Mouse (Mus musculus) midbrain, embryonic 14.5 days (tissue): ENCODE measurements at regions not wholly inside any gene's neighbourhood (a gene's known extent, or its start where the extent isn't known, plus 50 kb on each side); places are given as distances from the start of the nearest gene placed in this dataset.

Source experiments
- ATAC-seq: fragments of 200-750 bp; cut with Nextera tagmentation; 2 replicates; pipeline ENCODE4 v1.8.0; 2017; ENCODE audit warnings: moderate number of reproducible peaks, moderate library complexity; ENCODE audit not compliant: low FRiP score, low TSS enrichment
- DNase-seq: peaks from one replicate; pipeline ENCODE4 v3.0.0-alpha.2; 2015
- H3K27ac ChIP-seq: fragments of 300-500 bp; sonication (generic); replicated peaks from 2 replicates; pipeline ENCODE4 v1.5.1; 2014; ENCODE audit warnings: mild to moderate bottlenecking, low read depth, low read length, moderate library complexity
- H3K27me3 ChIP-seq: fragments of 300-500 bp; sonication (generic); 2 replicates; pipeline ENCODE4 v1.6.1; 2014; ENCODE audit warnings: low read length, control low read depth, mixed read lengths; ENCODE audit not compliant: control insufficient read depth, insufficient read depth
- H3K36me3 ChIP-seq: fragments of 300-500 bp; sonication (generic); 2 replicates; pipeline ENCODE4 v1.6.1; 2014; ENCODE audit warnings: low read length, control low read depth; ENCODE audit not compliant: control insufficient read depth, insufficient read depth
- H3K4me1 ChIP-seq: fragments of 300-500 bp; sonication (generic); 2 replicates; pipeline ENCODE4 v1.6.1; 2014; ENCODE audit warnings: mild to moderate bottlenecking, antibody characterized with exemption, low read length, control low read depth; ENCODE audit not compliant: control insufficient read depth, insufficient read depth
- H3K4me2 ChIP-seq: fragments of 300-500 bp; sonication (generic); 2 replicates; pipeline ENCODE4 v1.6.1; 2014; ENCODE audit warnings: mild to moderate bottlenecking, low read length, moderate library complexity
- H3K4me3 ChIP-seq: fragments of 300-500 bp; sonication (generic); replicated peaks from 2 replicates; pipeline ENCODE4 v1.5.1; 2014; ENCODE audit warnings: low read depth, low read length
- H3K9ac ChIP-seq: fragments of 300-500 bp; sonication (generic); replicated peaks from 2 replicates; pipeline ENCODE4 v1.6.1; 2014; ENCODE audit warnings: mild to moderate bottlenecking, low read length, moderate library complexity
- H3K9me3 ChIP-seq: fragments of 300-500 bp; sonication (generic); 2 replicates; pipeline ENCODE4 v1.6.1; 2016; ENCODE audit warnings: low read length, control low read depth, mixed read lengths; ENCODE audit not compliant: control insufficient read depth
- WGBS: fragments of 180-500 bp; shearing (Covaris S2); extraction: QIAGEN DNeasy Blood & Tissue Kit; methylation state at CpG from one replicate; pipeline ENCODE4 v1.1.7; 2014; 5-methylcytosine and 5-hydroxymethylcytosine counted together

DNA sequence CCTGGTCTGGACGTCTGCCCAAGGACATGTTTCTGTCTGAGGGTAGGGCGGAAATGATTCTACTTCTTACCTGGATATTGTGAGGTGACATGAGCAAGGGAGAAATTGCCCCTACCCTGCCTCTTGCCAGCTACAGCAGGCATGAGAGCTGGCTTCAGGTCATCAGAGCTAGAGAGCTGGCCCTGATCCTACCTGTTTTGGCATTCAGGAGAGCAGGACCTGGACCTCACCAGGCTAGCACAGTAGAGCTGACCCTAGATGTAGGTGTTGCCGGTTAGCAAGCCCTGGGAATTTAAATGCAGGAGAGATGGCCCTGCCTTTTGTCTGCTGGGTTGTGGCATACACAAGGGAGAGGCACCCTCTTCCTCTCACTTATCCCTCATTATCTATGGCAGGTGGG is 287.5 kb upstream of the Arpp21 start:
- Histone ChIP-seq H3K4me1 (no peaks in the 10 kb centered on the region), H3K9ac (no peak overlapping the region), H3K36me3 (no peaks in the 10 kb centered on the region), H3K27me3 (no peaks in the 10 kb centered on the region), H3K4me2 (no peak overlapping the region), H3K4me3 (no peak overlapping the region), H3K27ac (no peak overlapping the region), H3K9me3 (no peaks in the 10 kb centered on the region)
- DNase-seq (no peak), ATAC-seq (no peak)
- 88% methylated on average over 3 of the region's 3 CpGs for WGBS

DNA sequence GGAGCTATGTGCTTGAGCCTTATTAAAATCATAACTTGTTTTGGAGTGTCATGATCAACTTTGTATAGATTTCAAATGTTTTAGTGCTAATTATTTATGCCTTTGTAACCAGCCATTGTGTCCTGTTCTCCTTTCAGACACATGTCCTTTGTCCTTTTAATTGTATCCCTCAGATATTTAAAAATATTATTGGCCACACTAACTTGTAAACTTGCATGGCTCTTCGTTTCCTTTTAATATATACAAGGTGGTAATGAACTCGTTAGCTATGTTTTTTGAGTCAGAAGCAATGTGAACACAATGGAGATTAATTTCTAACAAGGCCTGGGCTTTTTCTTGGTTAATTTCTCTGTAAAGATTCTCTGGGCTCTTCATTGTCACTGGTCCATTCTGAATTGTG is 275.0 kb upstream of the Arpp21 start:
- no peak for ATAC-seq
- Histone ChIP-seq H3K36me3 (no peaks in the 10 kb centered on the region), H3K9ac (no peak overlapping the region), H3K4me1 (no peaks in the 10 kb centered on the region), H3K27ac (no peak overlapping the region), H3K4me2 (no peak overlapping the region), H3K4me3 (no peak overlapping the region), H3K27me3 (no peaks in the 10 kb centered on the region), H3K9me3 (no peaks in the 10 kb centered on the region)
- DNase-seq: no peak
- WGBS: 73% methylated on average over 2 of the region's 2 CpGs

DNA sequence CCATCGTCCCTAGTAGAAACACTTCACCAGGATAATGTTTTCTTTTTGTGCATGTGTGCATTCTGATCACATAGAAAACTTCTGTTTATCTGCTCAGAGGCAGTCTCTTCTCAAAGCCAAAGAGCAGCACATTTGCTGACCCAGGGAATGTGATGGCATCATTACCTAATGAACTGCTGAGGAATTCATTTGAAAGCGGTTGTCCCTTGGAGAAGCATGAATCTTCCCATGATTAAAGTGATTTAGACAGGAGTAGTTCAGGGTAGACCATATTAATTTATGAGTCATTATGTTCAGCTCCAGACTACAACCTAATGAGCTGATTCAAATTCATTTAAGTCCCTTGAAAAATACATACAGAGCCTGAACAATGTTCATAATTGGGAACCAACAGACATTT is 271.1 kb upstream of the Arpp21 start:
- ATAC-seq: no peak
- Histone ChIP-seq H3K27me3 (no peaks in the 10 kb centered on the region), H3K4me2 (no peak overlapping the region), H3K27ac (no peak overlapping the region), H3K9ac (no peak overlapping the region), H3K4me3 (no peak overlapping the region), H3K36me3 (no peaks in the 10 kb centered on the region), H3K9me3 (no peaks in the 10 kb centered on the region), H3K4me1 (no peaks in the 10 kb centered on the region)
- no peak for DNase-seq
- 74% methylated on average over 2 of the region's 2 CpGs for WGBS

DNA sequence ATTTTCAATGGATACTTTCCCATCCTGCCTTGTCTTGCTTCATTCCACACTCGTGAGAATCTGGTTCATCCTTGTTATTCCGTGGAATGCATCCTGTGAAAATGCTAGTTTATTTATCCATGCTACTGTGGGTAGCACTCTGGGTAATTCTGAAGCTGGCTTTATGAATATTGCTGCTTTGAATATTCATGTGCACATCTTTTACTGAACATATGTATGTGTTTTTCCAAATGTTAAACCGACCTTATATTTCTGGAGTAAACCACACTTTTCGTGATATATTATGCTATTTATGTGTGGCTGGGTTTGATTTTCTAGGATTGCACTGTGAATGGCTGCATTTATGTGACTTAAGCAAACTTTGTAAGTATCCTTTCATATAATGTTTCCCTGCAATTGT is 262.9 kb upstream of the Arpp21 start:
- WGBS: 85% methylated on average over 4 of the region's 4 CpGs
- no peak overlapping the region for H3K9ac ChIP-seq
- no peaks in the 10 kb centered on the region for H3K36me3 ChIP-seq
- no peak for DNase-seq
- ATAC-seq: no peak
- no peaks in the 10 kb centered on the region for H3K27me3 ChIP-seq
- no peak overlapping the region for H3K27ac ChIP-seq
- no peaks in the 10 kb centered on the region for H3K9me3 ChIP-seq
- H3K4me3 ChIP-seq: no peak overlapping the region
- H3K4me1 ChIP-seq: no peaks in the 10 kb centered on the region
- no peak overlapping the region for H3K4me2 ChIP-seq

DNA sequence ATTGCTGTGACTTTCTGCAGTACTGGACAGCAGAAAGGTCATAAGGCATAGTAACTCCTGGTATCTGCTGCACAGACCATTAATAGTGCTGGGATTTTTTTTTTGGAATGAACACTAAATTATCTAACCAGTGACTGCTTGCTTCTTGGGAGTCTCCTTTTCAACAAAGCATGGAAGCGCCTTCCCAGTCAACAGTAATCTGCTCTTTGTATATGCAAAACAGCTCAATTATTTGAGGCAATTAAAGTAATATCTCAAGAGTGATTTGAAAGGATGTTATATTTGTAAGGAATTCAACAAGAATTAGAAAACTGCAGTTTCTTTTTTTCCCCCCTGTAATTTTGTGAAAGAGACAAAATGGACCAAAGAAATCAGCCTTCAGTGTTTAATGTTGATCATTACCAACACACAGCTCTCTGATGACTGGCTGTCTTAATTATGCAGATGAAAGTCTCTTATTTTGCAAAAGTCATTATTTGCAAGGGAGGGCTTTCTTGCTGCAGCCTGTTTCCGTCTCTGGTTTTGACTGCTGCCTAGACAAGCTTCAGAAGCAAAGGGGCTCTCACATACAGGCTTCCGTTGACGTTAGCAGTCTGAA is 260.3 kb upstream of the Arpp21 start:
- no peaks in the 10 kb centered on the region for H3K27me3 ChIP-seq
- H3K9me3 ChIP-seq: no peaks in the 10 kb centered on the region
- H3K4me3 ChIP-seq: no peak overlapping the region
- H3K4me2 ChIP-seq: no peak overlapping the region
- no peak overlapping the region for H3K27ac ChIP-seq
- H3K4me1 ChIP-seq: no peaks in the 10 kb centered on the region
- ATAC-seq: no peak
- no peak overlapping the region for H3K9ac ChIP-seq
- H3K36me3 ChIP-seq: no peaks in the 10 kb centered on the region
- DNase-seq: no peak
- 80% methylated on average over 4 of the region's 4 CpGs for WGBS

DNA sequence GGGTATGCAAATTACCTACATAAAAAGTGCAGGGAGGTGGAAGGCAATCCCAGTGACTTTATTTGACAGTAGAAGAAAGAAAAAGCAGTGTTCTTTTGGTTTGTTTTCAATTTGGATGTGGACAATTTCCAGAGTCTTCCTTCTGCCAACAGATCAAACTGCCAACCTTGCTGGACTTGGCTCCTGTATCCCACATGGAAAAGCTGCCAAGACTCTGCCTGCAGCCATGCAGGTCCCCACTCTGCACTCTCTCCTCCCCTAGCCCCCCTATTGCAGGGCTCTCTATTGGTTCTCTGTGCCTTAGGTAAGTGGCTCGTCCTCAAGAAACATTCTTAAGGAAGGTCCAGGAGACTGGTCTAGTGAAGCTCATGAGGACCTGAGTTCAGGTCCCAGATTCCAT is 255.2 kb upstream of the Arpp21 start:
- Histone ChIP-seq H3K4me1 (no peaks in the 10 kb centered on the region), H3K9ac (no peak overlapping the region), H3K36me3 (no peaks in the 10 kb centered on the region), H3K9me3 (no peaks in the 10 kb centered on the region), H3K4me3 (no peak overlapping the region), H3K4me2 (no peak overlapping the region), H3K27ac (no peak overlapping the region), H3K27me3 (no peaks in the 10 kb centered on the region)
- ATAC-seq (no peak), DNase-seq (peak; percentile 40)
- WGBS: 66% methylated on average over 1 of the region's 1 CpGs

DNA sequence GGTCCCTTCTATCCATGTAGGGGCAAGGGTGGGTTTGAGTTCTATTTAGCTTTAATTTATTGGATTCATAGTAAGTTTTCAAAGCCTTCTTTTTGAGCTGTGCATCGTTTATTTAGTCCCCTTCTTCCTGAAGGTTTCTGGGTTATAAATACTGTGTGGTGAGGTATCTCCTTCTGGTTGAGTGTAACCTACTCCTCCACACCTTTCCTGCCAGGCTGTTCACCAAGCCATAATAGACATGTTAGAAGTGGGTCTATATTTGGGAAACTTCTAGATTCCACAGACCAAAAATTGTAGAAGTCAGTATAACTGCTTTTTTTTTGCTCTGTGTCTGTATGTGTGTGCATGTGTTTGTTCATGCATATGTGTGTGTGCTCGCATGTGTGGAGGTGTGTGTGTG is 240.9 kb upstream of the Arpp21 start:
- DNase-seq (no peak), ATAC-seq (no peak)
- no peaks in the 10 kb centered on the region for H3K4me1 ChIP-seq
- H3K36me3 ChIP-seq: no peaks in the 10 kb centered on the region
- no peak overlapping the region for H3K9ac ChIP-seq
- no peaks in the 10 kb centered on the region for H3K9me3 ChIP-seq
- no peaks in the 10 kb centered on the region for H3K27me3 ChIP-seq
- no peak overlapping the region for H3K4me3 ChIP-seq
- no peak overlapping the region for H3K27ac ChIP-seq
- 93% methylated on average over 2 of the region's 2 CpGs for WGBS
- no peak overlapping the region for H3K4me2 ChIP-seq

DNA sequence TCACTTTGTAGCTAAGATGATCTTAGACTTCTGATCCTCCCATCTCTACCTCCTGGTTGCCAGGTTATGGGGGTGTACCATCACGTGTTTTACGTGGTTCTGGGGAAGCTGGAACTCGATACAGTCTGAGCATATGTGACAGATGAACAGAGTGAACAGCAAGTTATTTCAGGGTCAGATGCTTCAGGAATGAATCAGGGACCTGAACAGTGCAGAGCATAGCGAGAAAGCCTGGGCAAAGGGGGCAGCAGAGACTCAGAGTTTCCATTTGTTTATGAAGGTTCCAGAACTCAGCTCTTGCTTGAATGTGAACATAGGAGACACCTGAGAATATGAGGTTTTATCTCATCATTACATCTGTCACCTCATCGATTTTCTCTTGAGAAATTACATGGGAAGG is 221.9 kb upstream of the Arpp21 start:
- H3K9me3 ChIP-seq: no peaks in the 10 kb centered on the region
- H3K4me1 ChIP-seq: no peaks in the 10 kb centered on the region
- no peak overlapping the region for H3K4me3 ChIP-seq
- DNase-seq: no peak
- H3K27me3 ChIP-seq: no peaks in the 10 kb centered on the region
- H3K27ac ChIP-seq: no peak overlapping the region
- no peak overlapping the region for H3K9ac ChIP-seq
- H3K4me2 ChIP-seq: no peak overlapping the region
- 84% methylated on average over 5 of the region's 5 CpGs for WGBS
- H3K36me3 ChIP-seq: no peaks in the 10 kb centered on the region
- no peak for ATAC-seq

DNA sequence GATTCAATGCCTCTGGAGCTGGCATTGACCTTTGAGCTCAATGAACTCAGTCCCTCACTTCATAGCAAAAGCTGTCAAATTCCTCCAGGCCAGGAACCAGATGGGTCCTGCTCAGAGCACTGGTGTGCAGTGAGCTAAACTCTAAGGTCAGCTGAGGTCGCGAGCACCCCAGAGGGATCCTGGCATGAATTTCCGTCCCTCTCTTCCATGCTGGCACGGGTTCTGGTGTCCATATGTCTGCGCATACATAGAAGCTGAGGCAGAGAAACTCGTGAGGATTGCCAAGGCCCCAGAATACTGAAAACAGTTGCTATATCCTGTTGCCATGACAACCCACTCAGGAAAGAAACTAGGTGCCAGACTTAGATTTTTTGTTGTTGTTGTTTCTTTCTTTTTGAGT is 219.0 kb upstream of the Arpp21 start:
- Histone ChIP-seq H3K4me3 (no peak overlapping the region), H3K9me3 (no peaks in the 10 kb centered on the region), H3K4me1 (no peaks in the 10 kb centered on the region), H3K27me3 (no peaks in the 10 kb centered on the region), H3K27ac (no peak overlapping the region), H3K4me2 (no peak overlapping the region), H3K9ac (no peak overlapping the region), H3K36me3 (no peaks in the 10 kb centered on the region)
- peak; percentile 76 for DNase-seq
- no peak for ATAC-seq
- 55% methylated on average over 6 of the region's 6 CpGs for WGBS
